Mouse (Mus musculus) thymus, postnatal 36 days (tissue): ENCODE data around the gene Cfap97d1.

Source experiments
- DNase-seq, 2 experiments: peaks; one replicate each; pipeline ENCODE4 v3.0.0; 2022; ENCODE audit warnings: mixed read lengths in 2 of 2

Gene Cfap97d1

DNA sequence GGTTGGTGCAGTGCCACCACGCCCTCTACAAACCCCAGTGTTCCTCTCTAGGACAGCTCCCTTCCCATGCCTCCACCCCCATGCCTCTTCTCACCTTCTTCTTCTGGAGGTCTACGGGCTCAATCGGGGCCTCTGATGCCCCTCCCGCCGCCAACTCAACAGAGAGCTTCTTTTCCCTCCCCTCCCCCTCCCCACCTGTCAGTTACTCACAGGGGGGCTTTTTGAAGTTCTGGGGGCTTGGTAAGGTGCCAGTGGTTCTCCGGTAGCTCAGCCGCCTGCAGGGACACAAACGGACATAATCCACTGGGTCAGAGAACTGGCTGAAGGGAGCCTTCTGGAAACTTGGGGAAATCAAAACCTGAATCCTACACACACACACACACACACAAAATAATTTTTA, 27.4 kb downstream of the Cfap97d1 start:
- no peak for DNase-seq

DNA sequence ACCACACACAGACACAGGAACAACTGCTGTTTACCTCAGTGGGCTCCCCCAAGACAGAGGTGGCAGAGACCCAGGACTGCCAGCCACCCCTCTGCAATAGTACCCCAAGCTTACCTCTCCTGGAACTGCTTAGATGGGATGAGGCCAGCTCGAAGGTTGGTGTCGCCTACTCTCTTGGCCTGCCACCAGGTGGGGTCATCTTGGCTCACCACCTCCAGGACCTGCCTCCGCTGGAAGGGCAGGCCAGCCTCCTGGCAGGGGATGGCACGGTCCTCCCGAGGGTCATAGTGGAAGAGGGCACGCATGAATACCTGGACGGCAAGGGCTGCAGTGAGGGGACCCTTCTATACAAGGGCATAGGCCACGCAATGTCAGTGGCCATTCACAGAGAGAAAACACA, 29.1 kb downstream of the Cfap97d1 start:
- no peak for DNase-seq

DNA sequence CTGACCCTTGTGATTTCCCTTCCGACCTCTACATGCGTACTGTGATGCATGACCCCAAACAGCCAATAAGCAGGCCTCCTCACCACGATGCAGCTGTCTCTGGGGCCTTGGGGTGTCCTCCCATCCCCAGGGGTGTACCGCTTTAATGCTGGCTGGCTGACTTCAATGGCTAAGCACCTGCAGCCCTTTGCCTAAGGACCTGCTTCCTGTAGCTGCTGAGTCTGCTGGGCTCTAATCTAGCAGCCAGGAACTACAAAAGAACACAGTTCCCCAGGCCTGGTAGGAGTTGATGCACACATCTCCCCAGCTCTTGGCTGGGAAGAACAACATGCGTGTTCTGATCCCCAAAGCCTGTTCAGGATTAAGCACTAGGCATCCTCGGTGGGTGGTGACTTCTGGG, 31.4 kb downstream of the Cfap97d1 start:
- DNase-seq, result no peak

DNA sequence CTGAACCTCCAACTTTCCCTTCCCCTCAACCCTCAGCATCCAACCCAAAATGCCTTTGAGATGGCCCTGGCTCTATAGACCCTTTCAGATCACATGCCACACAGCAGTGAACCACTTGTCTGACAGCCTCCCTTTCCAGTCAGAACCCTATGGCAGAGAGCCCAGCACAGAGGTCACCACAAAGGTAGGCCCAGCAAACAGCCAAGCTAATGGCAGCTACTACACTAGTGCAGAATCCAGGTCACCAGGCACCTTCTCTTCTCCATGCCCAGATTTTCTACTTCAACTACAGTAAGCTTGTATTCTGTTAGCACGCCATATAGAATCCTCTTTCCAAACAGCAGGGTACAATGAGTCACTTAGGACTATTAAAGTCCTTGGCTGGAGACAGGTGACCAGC, 32.1 kb downstream of the Cfap97d1 start:
- no peak for DNase-seq

DNA sequence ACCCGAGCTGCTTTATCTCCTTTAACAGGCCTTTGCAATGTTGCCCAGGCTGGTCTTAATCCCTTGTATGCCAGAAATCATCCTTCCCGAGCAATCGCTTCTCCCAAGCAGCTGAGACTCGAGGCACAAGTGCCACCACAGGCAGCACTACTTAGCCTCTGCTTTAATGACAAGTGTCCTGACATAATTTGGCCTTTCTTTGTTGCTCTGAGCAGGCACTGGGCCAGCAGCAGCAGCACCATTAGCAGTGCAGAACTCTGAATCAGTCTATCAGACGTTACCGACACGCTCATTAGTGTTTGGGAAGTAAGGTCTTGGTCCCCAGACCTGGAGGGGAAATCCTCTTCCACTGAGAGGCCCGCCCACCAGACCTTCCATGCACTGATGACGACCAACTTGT, 35.7 kb downstream of the Cfap97d1 start:
- DNase-seq, result no peak

DNA sequence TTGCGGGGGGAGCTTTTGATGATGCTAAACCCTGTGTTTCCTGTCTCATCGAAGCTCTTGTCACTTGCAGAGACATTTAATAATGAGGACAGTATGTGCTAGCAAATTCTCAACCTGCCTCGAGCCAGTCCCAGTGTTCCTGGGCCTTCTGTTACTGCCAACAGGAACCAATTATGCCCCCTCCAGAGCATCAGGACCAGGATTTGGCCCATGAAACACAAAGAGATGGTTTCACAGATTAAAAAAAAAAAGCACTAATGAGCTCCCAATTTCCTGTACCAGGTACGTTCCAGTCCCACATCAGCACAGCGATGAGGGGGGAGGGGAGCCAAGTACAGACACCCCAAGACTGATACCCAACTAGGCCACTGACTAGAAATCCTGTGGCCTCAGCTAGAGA, 37.1 kb downstream of the Cfap97d1 start:
- DNase-seq, result no peak

DNA sequence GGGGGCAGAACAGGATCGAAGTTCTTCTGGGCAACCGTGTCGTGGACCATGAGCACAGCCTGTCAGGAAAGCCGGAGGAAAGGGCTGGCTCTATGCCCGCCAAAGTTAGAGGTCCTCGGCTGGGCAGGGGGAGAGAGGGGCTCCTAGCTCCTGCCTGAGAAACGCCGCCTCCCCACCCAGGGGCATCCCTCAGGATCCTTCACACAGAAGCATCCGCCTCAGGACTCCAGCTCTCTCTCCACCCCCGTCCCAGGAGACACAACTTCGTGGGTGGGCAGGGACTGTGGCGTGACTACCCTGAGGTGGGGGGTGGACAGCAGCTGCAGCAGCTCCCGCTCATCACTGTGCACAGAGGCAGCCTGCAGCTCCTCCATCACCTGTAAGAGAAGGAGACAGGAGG, 39.3 kb downstream of the Cfap97d1 start:
- no peak for DNase-seq

DNA sequence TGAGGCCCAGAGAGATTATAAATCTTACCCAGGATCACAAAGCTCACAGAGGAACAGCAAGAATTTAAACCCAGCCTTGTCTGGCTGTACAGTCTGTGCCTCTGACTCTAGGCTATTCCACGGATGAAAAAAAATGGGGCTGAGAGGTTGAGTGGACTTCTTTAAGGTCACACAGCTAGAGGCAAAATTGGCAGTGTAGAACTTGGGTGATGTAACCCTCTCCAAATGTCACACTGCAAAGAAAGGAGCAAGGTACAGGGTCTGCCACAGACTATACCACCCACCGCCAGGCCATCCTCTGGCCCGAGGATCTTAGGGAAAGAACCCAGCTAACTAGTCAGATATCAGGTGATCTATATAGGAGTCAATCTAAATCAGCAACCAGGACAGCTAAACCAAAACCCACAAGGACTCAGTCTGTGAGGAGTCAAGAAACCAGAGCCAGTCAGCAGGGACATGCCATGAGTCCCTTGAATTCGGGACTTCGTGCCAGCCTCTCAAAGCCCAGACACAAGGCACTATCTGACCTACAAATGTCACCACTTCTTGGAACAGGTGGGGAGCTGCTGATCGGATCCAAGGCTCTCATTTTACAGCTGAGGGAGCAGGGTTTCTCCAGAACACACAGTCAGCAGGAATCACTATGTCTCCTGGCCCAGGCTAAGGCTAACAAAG, 40.1 kb downstream of the Cfap97d1 start:
- no peak for DNase-seq

DNA sequence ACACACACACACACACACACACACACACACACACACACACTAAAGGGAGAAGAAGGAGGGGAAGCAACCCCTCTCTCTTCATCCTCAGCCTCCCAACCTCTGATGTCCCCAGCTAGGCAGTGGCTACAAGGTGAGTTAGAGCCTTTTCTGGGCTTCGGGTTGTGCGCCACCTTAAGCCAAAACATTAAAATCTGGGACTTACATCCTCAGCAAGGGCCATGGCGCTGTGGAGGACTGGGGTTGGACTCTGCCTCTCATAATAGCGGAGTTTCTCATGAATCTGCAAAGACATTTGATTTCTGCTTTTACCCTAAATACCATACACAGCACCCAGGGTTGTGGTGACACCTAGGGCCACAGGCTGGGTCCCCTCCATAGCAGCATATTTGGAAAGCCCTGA, 40.8 kb downstream of the Cfap97d1 start:
- no peak for DNase-seq

DNA sequence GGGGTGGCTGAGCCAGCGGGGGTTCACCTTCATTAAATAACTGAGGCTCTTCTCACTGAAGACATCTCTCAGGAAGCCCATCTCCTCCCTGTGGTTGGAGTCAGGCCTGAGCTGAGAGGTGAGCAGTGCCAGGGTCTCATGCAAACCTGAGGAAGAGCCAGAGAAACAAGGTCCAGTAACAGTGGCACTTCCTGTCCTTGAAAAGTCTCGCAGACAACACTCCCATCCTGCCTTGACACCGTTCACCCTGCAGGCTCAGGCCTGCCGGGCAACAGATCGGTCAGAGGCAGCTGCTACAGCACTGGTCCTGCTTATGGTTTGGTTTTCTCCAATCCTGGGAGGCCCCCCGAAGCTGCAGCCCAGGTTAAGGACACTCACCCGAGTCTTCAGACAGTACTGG, 41.3 kb downstream of the Cfap97d1 start:
- no peak for DNase-seq

DNA sequence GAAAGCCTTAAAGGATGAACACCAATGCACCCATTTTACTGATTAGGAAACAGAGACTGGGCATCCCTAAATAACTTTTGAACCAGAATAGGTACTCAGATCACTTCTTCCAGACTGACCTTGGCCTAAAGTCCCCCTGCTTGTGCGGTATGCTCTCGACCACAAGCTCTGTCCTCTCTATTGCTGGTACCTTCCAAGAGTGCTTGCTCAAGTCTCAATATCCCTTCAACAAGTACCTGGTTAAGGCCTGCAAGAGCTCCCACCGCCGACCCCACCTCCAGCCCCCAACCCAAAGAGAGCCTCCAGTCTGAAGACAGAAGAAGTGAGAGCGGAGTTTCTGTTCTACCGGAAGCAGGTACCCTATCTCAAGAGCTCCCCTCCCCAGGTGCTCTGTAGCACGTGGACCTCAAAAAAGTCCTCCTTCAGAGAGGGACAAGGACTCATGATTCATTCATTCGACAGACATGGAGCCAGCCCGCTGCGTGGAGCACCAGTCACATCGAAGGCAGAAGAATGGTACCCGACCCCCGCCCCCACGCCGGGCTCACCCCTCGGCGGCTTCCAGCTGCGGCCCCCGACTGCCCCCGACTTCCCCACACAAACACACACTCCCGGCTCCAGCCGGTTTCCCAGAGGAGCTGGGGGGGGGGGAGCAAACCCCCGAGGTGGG, 42.0 kb downstream of the Cfap97d1 start:
- peak in 1 of 2 experiments; percentile 7 for DNase-seq

DNA sequence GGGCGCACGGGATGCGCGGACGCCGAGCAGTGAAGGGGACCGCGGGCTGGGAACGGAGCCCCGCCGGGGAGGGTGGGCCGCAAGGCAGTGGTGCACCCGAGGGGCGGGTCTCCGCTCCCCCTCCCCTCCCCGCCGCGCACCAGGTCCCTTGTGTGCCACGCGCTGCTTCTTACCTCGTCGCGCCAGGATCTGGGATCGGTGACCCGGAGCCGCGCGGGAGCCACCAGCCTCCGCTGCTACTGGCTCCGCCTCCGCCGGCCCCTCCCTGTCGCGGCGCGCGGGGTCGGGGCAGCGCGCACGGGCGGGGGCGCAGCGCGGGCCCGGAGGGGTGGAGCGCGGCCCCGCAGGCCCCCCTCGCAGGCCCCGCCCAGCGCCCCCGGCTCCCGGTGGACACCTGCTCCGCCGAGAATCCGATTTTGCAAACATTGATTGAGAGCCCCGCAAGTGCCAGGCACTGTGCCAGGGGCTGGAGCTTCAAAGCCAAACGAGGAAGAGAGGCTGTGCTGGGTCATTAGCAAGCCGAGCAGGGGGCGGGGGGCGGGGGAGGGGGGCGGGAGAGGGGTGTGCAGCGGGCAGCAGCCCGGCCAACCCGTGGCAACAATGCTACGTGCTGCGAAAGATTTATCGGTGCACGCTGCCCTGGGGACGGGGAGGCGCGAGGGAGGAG, 42.7 kb downstream of the Cfap97d1 start:
- peak; percentile 19 to 41 for DNase-seq

DNA sequence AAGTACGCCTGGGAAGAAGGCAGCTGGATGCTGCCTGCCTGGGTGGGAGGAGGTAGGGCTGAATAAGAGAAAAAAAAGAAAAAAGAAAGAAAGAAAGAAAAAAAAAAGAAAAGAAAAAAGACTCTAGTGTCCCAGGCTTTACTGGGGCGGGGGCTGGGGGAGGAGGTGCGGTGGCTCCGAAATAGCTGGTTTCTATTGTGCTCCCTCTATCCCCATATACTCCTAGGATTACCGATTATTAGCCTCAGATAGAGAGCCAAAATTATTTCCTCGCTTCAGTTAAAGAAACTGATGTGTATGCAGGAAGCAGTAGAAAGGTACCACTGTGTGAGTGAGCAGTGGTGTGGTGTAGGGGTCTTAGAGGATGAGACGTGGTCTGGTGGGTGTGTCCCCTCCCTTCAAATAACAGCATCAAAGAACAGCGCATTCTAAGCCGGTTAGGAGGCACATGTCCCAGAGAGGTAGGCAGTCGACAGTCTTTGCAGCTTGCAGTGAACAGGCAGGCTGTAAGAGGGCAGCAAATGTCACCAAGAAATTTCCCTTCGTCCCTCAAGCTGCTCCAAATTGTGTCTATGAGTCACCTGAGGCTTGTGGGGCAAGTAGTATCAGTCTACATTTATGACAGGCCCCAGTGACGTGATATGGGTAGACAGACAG, 43.4 kb downstream of the Cfap97d1 start:
- DNase-seq, result no peak

DNA sequence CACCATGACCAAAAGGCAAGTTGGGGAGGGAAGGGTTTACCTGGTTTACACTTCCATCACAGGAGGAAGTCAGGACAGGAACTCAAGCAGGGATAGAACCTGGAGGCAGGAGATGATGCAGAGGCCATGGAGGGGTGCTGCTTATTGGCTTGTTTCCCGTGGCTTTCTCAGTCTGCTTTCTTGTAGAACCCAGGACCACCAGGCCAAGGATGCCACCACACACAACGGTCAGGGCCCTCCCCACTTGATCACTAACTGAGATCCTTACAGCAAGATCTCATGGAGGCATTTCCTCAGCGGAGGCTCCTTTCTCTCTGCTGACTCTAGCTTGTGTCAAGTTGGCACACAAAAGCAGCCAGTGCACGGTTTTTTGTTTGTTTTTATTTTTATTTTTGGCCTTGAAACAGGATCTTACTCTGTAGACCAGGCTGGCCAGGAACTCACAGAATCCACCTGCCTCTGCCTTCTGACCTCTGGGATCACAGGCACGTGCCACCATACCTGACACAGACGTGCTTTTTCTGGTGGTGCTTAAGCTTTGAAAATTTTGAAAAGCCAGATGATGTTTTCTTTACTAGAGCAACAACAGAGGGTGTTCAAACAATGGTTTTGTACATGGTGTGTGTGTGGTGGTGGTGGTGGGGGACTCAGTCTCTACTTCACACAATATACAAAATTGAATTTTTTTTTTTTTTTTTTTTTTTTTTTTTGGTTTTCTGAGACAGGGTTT, 44.2 kb downstream of the Cfap97d1 start, which contains the start of gene Mpp3:
Gene Mpp3 (minus strand): TSS at position 375 of the 730 bp plus-strand sequence.
- DNase-seq, result no peak

DNA sequence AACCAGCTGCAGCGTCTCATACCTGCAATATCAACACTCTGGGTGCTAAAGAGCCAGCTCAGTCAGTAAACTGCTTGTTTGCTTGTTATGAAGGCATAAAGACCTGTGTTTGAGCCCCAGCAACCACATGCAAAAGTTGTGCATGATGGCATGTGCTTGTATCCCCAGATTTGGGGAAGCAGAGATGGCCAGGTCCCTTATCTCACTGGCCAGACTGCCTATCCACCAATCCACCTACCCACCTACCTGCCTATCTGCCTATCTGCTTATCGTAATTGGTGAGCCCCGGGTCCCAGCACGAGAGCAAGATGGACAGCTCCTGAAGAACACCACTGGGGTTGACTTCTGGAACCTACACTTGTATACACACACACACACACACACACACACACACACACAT, 45.2 kb downstream of the Cfap97d1 start:
- no peak for DNase-seq

DNA sequence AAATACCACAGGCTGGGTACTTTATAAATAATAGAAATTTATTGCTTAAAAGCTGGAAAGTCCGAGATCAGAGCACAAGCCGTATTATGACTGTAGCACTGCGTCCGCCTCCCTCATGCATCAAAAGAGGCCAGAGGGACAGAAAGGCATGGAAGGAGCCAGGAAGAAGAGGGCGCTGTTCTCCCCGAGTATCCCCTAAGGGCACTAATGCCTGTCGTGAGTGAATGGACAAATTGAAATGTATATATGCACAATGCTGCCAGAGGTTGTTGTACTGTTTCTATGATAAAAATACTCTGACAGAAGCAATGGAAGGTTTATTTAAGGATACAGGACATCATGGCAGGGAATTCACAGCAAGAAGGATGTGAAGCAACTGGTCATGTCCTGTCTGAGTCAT, 45.9 kb downstream of the Cfap97d1 start:
- no peak for DNase-seq

DNA sequence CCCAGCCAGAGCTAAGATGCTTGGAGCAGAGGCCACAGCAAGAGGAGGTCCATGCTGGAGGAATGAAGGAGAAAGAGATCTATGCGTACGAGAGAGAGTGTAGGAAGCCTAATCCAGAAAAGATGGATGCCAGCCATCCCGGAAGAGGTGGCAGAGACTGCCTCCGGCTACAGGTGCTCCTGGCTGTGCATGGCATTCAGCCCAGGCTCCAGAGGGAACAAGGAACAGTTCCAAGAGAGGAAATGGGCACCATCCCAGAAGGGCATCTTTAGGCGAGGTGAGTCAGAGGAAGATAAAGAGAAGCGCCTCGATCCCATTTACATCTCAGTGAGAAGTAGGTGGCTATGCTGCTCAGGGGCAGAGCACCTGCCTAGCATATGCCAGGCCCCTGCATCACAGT, 47.1 kb downstream of the Cfap97d1 start:
- DNase-seq, result no peak

DNA sequence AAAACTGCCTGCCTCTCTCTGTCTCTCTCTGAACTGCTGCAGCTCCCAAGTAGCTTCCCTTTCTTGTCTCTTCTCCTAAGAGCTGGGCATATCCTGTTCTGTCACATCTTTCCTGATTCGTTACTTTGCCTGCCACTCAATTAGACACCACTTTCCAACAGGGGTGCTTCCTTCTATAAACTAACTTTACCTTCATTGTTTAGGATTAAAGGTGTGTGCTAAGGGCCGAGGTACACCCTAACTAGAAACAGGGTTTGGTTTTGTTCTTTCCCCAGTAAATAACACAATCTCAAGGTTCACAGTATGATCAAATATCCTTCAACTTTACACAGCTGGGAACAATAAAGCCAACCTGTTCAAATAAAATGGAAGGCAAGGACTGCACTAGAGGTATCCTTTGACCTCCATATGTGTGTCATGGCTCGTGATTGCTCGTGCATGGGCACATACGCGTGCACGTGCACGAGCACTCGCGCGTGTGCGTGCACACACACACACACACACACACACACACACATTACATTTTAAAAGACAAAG, 49.0 kb downstream of the Cfap97d1 start:
- DNase-seq, result no peak

DNA sequence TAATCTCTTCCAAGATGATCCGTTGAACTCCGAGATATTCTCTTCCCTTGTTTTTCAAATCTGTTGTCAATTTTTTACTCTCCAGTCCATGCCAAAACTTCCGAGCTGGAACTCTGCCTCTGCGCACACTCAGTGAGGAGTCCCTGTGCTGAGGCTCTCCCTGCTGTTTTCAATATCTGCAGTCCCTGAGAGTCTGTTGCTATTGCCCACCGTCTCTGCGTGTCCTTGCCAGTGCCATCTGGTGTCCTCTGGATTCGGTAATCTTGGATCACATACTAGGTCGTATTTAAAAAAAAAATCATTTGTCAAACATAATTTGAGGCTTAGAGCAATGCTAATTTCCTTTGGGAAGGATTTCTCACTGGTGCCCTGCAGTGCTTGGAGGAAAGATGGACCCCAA, 50.8 kb downstream of the Cfap97d1 start:
- no peak for DNase-seq

DNA sequence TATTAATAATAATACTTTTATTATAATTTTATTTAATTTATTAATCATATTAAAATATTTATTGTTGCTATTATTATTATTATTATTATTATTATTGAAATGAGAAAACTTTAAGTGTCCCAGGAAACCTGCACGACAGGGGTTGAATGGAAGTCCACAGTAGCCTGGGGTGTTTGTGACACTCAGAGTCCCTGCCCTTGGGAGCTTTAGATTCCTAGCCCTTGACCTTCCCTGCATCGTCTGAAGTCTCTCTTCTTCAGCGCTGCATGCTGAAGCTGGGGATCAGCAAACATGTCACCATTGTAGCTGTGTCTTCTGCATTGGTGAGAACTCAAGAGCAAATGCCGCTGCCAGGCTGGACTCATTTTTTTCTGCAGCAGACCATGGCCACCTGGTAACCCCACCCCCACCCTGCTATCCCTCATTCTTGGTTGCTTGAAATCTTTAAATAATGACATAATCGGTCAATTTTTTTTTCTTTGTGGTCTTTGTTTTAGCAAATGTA, 51.4 kb downstream of the Cfap97d1 start:
- DNase-seq, result no peak

DNA sequence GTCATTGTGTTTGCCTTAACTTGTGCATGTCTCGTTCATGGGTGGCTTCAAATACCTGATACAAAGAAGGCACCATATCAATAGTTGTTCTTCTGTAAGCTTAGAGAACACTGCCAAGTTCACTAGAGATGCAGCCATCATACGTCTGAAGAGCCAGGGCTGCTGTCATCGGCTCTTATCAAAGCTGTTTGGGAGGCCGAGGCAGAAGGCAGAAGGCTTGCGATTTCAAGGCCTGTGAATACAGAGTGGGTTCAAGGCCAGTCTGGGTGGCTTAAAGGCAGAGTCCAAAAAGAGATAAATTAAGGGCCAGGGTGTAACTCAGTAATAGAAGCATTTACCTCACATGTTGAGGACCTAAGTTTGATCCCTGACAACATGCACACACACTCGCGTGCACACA, 52.3 kb downstream of the Cfap97d1 start:
- DNase-seq, result no peak

DNA sequence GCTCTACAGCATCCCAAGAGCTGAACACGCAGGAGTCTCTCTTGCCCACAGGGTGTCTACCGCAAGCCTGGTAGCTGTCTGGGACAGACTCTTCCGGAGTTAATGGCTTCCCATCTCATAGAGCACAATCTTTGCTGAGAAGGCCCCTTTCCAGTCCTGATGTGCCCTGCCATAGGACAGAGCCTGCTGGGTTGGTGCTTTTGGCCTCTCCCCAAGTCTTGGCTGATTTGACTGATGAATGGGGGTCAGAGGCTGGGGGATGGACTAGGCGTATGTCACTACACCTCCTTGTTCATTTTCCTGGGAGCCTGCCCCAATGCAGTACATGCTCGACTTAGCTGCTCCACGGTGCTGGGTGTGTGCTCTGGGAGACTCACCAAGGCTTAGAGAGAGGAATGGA, 53.7 kb downstream of the Cfap97d1 start:
- DNase-seq, result no peak
